Mouse (Mus musculus) adrenal gland, adult 8-10 months (tissue): Measurements from ENCODE around the gene Ppp2r5a. TPM values are rescaled to one million over a fixed set of nuclear protein-coding genes. Genes with fewer than 3 reads are reported as not detected.

Experiments
- DNase-seq: peaks from one replicate; pipeline ENCODE4 v3.0.0; 2022
- total RNA-seq, 4 experiments: library from RNA; stranded (reverse); gene quantifications; 2 replicates each; pipeline ENCODE4 v1.2.4; 2022

The Ppp2r5a gene
- total RNA-seq, 4 experiments from 2014 or later = 91.2 to 155 (median 133) TPM

GRCm38 (mm10) chr1:191418936-191419335 is 15.9 kb upstream of the Ppp2r5a start:
- DNase-seq = no peak

GRCm38 (mm10) chr1:191417111-191417510 is 14.0 kb upstream of the Ppp2r5a start:
- no peak for DNase-seq

GRCm38 (mm10) chr1:191416611-191417010 is 13.5 kb upstream of the Ppp2r5a start:
- DNase-seq = no peak

GRCm38 (mm10) chr1:191414432-191414831 is 11.4 kb upstream of the Ppp2r5a start:
- no peak for DNase-seq

- no peak for DNase-seq
Measured at GRCm38 (mm10) chr1:191413691-191414415, 10.8 kb upstream of the Ppp2r5a start.

GRCm38 (mm10) chr1:191410294-191411036 is 7.4 kb upstream of the Ppp2r5a start:
- DNase-seq = no peak

GRCm38 (mm10) chr1:191407246-191407645 is 4.2 kb upstream of the Ppp2r5a start:
- DNase-seq = no peak

- no peak for DNase-seq
Measured at GRCm38 (mm10) chr1:191406516-191406915, 3.4 kb upstream of the Ppp2r5a start.

GRCm38 (mm10) chr1:191404721-191405329 is 1.8 kb upstream of the Ppp2r5a start:
- DNase-seq = no peak

GRCm38 (mm10) chr1:191404301-191404700 is 1.2 kb upstream of the Ppp2r5a start:
- DNase-seq = no peak

- DNase-seq = no peak
Measured at GRCm38 (mm10) chr1:191402506-191402905, 566 bp downstream of the Ppp2r5a start.

- peak; percentile 99 for DNase-seq
Measured at GRCm38 (mm10) chr1:191396897-191397849, 5.9 kb downstream of the Ppp2r5a start.

GRCm38 (mm10) chr1:191396446-191396845 is 6.6 kb downstream of the Ppp2r5a start:
- peak; percentile 38 for DNase-seq

- peak; percentile 30 for DNase-seq
Measured at GRCm38 (mm10) chr1:191395871-191396433, 7.1 kb downstream of the Ppp2r5a start.

GRCm38 (mm10) chr1:191395200-191395599 is 7.9 kb downstream of the Ppp2r5a start:
- no peak for DNase-seq

GRCm38 (mm10) chr1:191394126-191394525 is 8.9 kb downstream of the Ppp2r5a start:
- DNase-seq = no peak

- DNase-seq = no peak
Measured at GRCm38 (mm10) chr1:191393536-191393935, 9.5 kb downstream of the Ppp2r5a start.

- peak; percentile 49 for DNase-seq
Measured at GRCm38 (mm10) chr1:191391311-191391710, 11.8 kb downstream of the Ppp2r5a start.

GRCm38 (mm10) chr1:191384786-191385430 is 18.2 kb downstream of the Ppp2r5a start:
- DNase-seq = no peak

- DNase-seq = no peak
Measured at GRCm38 (mm10) chr1:191381955-191382736, 20.9 kb downstream of the Ppp2r5a start.
